Mouse (Mus musculus): ENCODE measurements around the gene Nhsl1.

The Nhsl1 gene

GRCm38 (mm10) chr10:18493010-18493894, 174.5 kb downstream of the Nhsl1 start:
- no peak for DNase-seq

DNA sequence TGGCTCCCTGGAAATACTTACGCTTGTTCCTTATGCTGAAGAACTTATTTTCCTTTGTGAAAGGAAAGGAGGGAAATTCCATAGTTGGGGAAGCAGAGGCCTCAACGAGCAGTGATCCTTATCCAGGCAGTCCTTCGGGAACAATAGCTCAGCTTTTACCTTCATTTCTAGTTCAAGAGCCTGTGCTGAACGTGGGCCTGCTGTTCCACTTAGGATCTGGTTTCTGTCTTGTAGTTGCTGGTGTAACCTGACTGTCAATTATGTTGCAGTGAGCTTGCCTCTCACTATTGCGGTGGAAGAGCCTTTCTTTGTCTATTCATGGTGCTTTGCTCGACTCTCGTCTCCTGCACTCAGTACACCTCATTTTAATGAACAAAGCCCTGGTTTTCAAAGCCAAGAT, 175.5 kb downstream of the Nhsl1 start:
- no peak for DNase-seq

DNA sequence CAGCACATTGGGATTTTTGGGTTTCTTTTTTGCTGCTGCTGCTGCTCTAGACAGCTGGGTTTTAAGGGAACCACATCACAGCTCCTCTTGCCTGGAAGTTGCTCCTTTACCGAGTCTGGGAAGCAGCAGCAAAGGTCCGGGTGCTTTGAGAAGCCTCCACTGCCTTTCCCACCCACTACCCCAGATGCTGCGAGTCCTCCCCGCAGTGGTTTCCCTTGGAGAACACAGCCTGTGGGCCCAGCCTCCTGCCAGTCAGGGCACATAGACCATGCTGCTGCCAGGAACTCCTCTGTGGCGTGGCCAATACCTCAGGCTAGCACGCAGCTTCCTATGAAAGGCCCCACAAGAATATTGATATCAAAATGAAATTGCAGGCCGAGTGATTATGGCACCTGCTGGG, 178.3 kb downstream of the Nhsl1 start:
- DNase-seq, result no peak

- no peak for DNase-seq
Observed at GRCm38 (mm10) chr10:18501997-18502396, 183.2 kb downstream of the Nhsl1 start.

DNA sequence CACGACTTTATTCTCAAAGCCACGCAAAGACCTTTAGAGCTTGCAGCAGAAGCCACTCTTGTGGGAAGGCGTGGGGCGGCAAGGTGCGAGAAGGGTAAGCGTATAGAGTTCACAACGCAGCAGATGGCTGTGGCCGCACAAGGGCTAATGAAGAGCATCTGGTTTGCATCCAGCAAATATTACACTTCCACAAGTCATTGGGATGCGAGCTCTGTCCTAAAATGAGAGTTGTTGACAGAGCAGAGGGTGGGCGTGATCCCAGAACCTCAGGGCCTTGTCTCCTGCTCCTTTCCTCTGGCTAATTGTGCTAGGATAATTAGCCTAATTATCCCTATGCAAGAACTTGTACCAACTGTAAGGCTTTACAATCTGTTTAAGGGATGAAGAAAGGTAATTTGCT, 186.9 kb downstream of the Nhsl1 start:
- DNase-seq, result no peak

DNA sequence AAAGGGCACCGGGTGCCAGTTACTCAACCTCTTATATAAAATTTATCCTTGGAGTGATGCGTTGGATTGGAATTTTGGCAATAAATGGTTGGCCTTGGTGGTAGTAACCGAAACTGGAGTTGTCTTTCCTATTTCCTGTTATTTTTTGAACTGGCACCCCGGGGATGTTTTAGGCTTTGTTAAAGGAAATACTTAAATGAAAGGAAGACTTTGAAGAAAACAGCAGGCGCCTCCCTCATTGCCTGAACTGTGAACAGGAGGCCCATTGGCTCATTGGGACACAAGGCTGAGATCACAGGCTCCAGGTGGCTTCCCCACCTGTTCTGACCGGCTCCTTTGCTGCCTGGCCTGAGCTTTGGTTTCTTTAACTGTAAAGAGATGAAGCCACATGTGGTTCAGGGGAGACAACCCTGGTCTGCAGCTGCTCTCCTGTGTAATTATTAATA, 187.7 kb downstream of the Nhsl1 start:
- DNase-seq, result peak; percentile 22

GRCm38 (mm10) chr10:18507869-18508473, 189.2 kb downstream of the Nhsl1 start:
- no peak for DNase-seq

- no peak for DNase-seq
Observed at GRCm38 (mm10) chr10:18508586-18508985, 189.8 kb downstream of the Nhsl1 start.

GRCm38 (mm10) chr10:18510663-18511062, 191.9 kb downstream of the Nhsl1 start:
- DNase-seq, result no peak

GRCm38 (mm10) chr10:18511496-18511895, 192.7 kb downstream of the Nhsl1 start:
- no peak for DNase-seq

DNA sequence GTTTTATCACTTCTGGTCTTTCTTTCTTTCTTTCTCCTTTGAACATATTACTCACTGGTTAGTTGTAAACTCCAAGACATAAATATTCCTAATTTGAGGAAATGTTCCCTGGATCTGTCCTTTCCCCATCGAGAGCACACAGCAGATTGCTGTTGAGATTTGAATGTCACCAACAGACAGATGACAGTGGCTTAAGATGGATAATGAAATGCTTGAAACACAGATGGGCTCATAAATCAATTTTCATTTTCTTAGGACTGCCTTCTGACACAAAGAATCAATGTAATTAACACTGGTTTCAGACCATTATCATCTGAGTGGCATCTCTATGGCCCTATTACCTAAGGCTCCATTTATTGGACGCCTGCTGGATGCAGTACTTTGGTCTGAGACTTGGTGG, 203.8 kb downstream of the Nhsl1 start:
- DNase-seq, result no peak

DNA sequence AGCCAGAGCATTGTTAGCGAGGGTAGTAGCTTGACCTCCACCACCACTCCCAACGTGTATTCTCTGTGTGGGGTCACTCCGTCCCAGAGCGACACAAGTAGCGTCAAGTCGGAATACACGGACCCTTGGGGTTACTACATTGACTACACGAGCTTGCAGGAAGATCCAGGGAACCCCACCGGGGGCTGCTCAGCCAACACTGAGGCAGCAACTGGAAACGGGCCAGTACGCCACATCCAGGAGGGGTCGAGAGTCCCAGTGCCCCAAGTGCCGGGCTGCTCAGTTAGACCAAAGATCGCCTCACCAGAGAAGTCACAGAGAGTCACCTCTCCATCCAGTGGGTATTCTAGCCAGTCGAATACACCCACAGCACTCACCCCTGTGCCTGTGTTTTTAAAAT, 206.5 kb downstream of the Nhsl1 start:
- DNase-seq, result no peak

DNA sequence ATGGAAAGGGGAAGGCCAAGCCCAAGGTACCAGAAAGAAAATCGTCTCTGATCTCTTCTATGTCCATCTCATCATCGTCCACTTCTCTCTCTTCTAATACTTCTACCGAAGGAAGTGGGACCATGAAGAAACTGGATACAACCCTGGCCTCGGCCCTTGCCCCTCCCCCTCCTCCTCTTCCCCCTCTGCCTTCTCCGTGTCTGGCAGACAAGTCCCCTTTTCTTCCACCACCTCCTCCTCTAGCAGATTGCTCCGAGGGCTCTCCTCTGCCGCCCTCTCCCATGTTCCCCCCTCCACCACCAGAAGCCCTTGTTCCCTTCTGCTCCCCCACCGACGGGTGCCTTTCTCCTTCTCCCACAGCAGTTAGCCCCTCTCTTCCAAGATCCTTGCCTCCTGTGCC, 206.9 kb downstream of the Nhsl1 start:
- DNase-seq, result peak; percentile 20

DNA sequence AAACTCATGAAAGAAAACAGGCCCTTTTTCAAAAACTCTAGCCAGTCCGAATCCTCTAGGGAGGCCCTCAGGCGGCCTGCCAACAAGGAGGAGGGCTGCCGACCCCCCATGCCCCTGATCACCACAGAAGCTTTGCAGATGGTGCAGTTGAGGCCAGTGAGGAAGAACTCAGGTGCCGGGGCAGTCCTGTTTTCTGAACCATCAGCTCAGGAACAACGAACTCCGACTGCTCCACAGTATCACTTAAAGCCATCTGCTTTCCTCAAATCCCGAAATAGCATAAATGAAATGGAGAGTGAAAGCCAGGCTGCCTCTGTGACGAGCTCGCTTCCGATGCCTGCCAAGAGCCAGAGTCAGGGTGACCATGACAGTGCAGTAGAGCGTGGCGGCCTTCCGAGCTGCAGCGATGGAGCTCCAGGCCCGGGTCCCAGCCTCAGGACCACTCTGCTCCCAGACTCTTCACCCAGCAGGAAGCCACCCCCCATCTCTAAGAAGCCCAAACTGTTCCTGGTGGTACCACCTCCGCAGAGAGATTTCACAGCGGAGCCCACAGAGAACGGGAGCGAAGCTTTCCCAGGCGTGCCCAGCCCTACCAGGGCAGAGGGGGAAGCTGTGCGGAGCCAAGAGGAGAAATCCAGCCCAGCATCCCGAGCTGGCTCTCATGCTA, 207.5 kb downstream of the Nhsl1 start:
- peak; percentile 60 for DNase-seq

- DNase-seq, result peak; percentile 22
Observed at GRCm38 (mm10) chr10:18526851-18527675, 208.3 kb downstream of the Nhsl1 start.

DNA sequence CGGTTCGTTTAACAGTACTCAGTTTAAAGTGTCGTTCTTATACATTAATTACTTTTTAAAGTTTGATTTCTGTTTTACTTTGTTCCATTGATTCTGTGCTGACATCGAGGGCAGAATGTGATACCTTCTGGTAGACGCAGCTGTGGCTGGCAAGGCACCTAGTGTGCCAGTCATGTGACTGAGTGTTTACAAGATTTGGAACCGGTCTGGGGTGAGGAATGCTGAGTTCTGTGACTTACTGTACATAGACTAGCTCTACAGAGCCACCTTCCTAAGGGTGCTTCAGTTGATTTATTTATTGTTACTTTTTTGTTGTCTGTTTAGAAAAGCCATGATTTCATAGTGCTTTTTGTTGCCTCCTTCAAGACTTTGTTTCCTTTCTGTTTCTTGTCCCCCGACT, 209.0 kb downstream of the Nhsl1 start:
- DNase-seq, result peak; percentile 42

GRCm38 (mm10) chr10:18528475-18528874, 209.7 kb downstream of the Nhsl1 start:
- peak; percentile 47 for DNase-seq

GRCm38 (mm10) chr10:18529177-18529576, 210.4 kb downstream of the Nhsl1 start:
- DNase-seq, result no peak

DNA sequence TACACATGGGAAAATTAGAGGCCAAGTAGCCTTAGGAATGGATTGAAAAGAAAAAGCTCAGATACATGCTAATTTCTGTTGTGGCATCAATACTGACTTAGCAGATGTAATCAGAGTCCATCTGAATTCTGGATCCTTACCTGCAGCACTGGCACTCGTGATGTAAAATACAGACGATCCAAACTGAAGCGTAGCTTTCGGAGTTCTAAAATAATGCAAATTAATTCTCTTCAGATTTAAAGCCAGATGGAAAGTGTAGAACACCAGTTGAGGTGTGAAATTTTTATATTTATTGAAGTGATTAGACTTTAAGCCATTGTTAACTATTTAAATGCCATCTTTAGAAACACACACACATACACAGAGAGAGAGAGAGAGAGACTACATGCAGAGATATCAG, 211.4 kb downstream of the Nhsl1 start:
- no peak for DNase-seq

DNA sequence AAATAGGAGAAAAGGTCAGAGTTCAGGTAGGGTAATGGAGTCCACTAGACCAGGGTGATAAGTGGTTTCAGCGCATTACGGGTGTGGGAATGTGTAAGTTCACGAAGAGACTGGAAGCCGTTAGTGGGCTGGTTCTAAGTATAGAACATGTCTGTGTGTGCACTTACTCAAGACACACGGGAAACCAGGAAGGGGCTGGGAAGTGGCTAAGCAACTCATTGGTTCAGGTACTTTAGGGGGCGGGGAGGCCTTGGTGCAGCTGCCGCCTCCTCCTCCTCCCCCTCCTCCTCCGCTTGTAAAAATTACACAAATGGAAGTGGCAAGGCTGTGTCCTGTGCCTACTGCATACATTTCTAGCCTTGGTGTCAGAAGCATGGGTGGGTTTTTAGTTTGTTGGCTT, 213.5 kb downstream of the Nhsl1 start:
- no peak for DNase-seq

GRCm38 (mm10) chr10:18536889-18537288, 218.1 kb downstream of the Nhsl1 start:
- DNase-seq, result no peak

- DNase-seq, result peak; percentile 21
Observed at GRCm38 (mm10) chr10:18545309-18545708, 226.5 kb downstream of the Nhsl1 start.

GRCm38 (mm10) chr10:18545813-18546235, 227.0 kb downstream of the Nhsl1 start, which contains the start of gene Hebp2:
TSS of gene Hebp2 (minus strand) at chr10:18546076.
- peak; percentile 81 for DNase-seq

All from kidney, postnatal 10 days (tissue).